Comparison of ENCODE assay signal across 18 mouse cellular contexts in the genomic region with DNA sequence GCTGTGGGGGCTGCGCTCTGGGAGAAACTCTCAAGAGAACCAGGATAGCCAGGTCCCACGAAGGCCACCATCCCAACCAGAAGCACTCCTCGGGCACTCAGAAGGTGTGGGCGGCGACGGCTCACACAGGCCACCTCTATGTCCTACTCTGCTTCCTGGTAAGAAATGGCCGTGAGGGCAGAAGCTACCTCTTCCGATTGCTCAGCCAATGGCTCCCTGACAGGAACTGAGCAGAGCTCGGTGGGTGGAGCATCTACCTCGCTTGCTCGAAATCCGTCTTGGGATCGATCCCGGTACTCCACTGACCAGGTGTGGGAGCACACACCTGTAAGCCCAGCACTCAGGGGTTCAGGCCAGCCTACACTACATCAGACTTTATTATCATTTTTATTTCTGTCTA.
DNase-seq lines count a peak whose midpoint lies in the region; ATAC-seq and TF ChIP-seq lines count a peak whose summit lies in the region.
"Had no signal": no experiment of that assay in that cellular context is flagged by ENCODE, and none has a peak within 500 bp of the region (broad histone marks: within the 10 kb centered on the region; RNA-seq: fewer than 3 reads in every experiment).

No protein-coding gene starts in this region.

- 71% methylated on average over 14 of the region's 14 CpGs for WGBS in liver, embryonic 12.5 days (ENCODE audit: insufficient replicate concordance)
- 77% methylated on average over 14 of the region's 14 CpGs for WGBS in liver, embryonic 11.5 days
- WGBS in embryonic facial prominence, embryonic 10.5 days = 82% methylated on average over 14 of the region's 14 CpGs

- ATAC-seq in liver, embryonic 12.5 days = peak; percentile 38; the same call in 1 of the 2 replicates
- no peak; the same call in 1 of the 2 replicates for ATAC-seq in liver, embryonic 11.5 days (replicated peaks; ENCODE audit: low FRiP score)
- ATAC-seq: forebrain, embryonic 16.5 days; hindbrain, postnatal 0 days had no signal

- H3K4me1 ChIP-seq in liver, embryonic 12.5 days = peaks cover 12% of the 10 kb centered on the region; the same call in 1 of the 2 replicates
- H3K4me1 ChIP-seq in liver, embryonic 11.5 days (replicated peaks; ENCODE audit: control insufficient read depth, insufficient read depth, low read length) = peaks cover 2% of the 10 kb centered on the region
- no peaks in the 10 kb centered on the region for H3K4me1 ChIP-seq in ES-Bruce4 (ENCODE audit: control insufficient read depth, insufficient read depth, low read length)
- H3K4me1 ChIP-seq in embryonic facial prominence, embryonic 10.5 days = peaks cover 23% of the 10 kb centered on the region
- H3K4me1 ChIP-seq: embryonic facial prominence, embryonic 13.5 days; forebrain, embryonic 12.5 days; heart, embryonic 12.5 days; hindbrain, embryonic 12.5 days had no signal

- no peak for TF ChIP-seq EP300 in ES-Bruce4 (IDR thresholded peaks at IDR 0.05; ENCODE audit: insufficient read depth, low read depth, low read length)

- H3K4me3 ChIP-seq in liver, embryonic 12.5 days = peak overlapping the region; percentile 8; the same call in 1 of the 2 replicates
- H3K4me3 ChIP-seq in liver, embryonic 11.5 days (ENCODE audit: low read depth, low read length) = no peak overlapping the region
- H3K4me3 ChIP-seq in ES-Bruce4 (ENCODE audit: low read depth, low read length) = peak overlapping the region; percentile 78
- H3K4me3 ChIP-seq in embryonic facial prominence, embryonic 10.5 days = no peak overlapping the region
- H3K4me3 ChIP-seq: embryonic facial prominence, embryonic 13.5 days; forebrain, embryonic 12.5 days; heart, adult 2 months; heart, embryonic 12.5 days; hindbrain, embryonic 12.5 days had no signal

- TF ChIP-seq CTCF in ES-Bruce4 (IDR thresholded peaks at IDR 0.05; ENCODE audit: low read depth, low read length) = no peak

- H3K9me3 ChIP-seq in liver, embryonic 12.5 days (replicated peaks) = no peaks in the 10 kb centered on the region
- H3K9me3 ChIP-seq in liver, embryonic 11.5 days (ENCODE audit: control insufficient read depth, low read length) = no peaks in the 10 kb centered on the region
- no peaks in the 10 kb centered on the region for H3K9me3 ChIP-seq in ES-Bruce4 (replicated peaks; ENCODE audit: control insufficient read depth, insufficient read depth, low read length, poor library complexity, severe bottlenecking)
- H3K9me3 ChIP-seq in embryonic facial prominence, embryonic 10.5 days = no peaks in the 10 kb centered on the region; the same call in 1 of the 2 replicates
- H3K9me3 ChIP-seq: embryonic facial prominence, embryonic 13.5 days; forebrain, embryonic 12.5 days had no signal

- H3K9ac ChIP-seq in liver, embryonic 12.5 days = no peak overlapping the region
- no peak overlapping the region for H3K9ac ChIP-seq in liver, embryonic 11.5 days (ENCODE audit: low read depth, low read length)
- peak overlapping the region; percentile 55 for H3K9ac ChIP-seq in ES-Bruce4 (ENCODE audit: low read depth, poor library complexity, severe bottlenecking)
- H3K9ac ChIP-seq: embryonic facial prominence, embryonic 13.5 days; forebrain, embryonic 12.5 days; heart, embryonic 12.5 days; hindbrain, embryonic 12.5 days had no signal

- TF ChIP-seq POLR2A in ES-Bruce4 (IDR thresholded peaks at IDR 0.05; ENCODE audit: insufficient read depth, low read length) = peak; percentile 9

- H3K27me3 ChIP-seq in liver, embryonic 12.5 days (replicated peaks) = no peaks in the 10 kb centered on the region
- no peaks in the 10 kb centered on the region for H3K27me3 ChIP-seq in liver, embryonic 11.5 days (replicated peaks; ENCODE audit: control insufficient read depth, insufficient read depth, low read length)
- no peaks in the 10 kb centered on the region for H3K27me3 ChIP-seq in ES-Bruce4 (ENCODE audit: control insufficient read depth, insufficient read depth, low read length, poor library complexity, severe bottlenecking)
- H3K27me3 ChIP-seq in embryonic facial prominence, embryonic 10.5 days (replicated peaks; ENCODE audit: low read depth, poor library complexity, severe bottlenecking) = peaks cover 7% of the 10 kb centered on the region
- H3K27me3 ChIP-seq: embryonic facial prominence, embryonic 13.5 days; forebrain, embryonic 12.5 days; hindbrain, embryonic 12.5 days had no signal

- no peaks in the 10 kb centered on the region for H3K36me3 ChIP-seq in liver, embryonic 12.5 days
- H3K36me3 ChIP-seq in liver, embryonic 11.5 days (ENCODE audit: control insufficient read depth, insufficient read depth, low read length) = 0 out of 2 replicates have a peak, but pooled peaks cover 2% of the 10 kb centered on the region
- no peaks in the 10 kb centered on the region for H3K36me3 ChIP-seq in ES-Bruce4 (ENCODE audit: control insufficient read depth, insufficient read depth, low read length, poor library complexity, severe bottlenecking)
- peaks cover 29% of the 10 kb centered on the region for H3K36me3 ChIP-seq in embryonic facial prominence, embryonic 10.5 days (replicated peaks)

- DNase-seq in liver, embryonic 11.5 days (ENCODE audit: low spot score) = no peak
- no peak for DNase-seq in embryonic facial prominence, embryonic 10.5 days (ENCODE audit: low spot score)
- no peak for DNase-seq in kidney, adult 9 months
- DNase-seq in left cerebral cortex, adult 9 months (ENCODE audit: low spot score in 2 of 2) = no peak
- no peak for DNase-seq in frontal cortex, postnatal 14 days (ENCODE audit: low spot score in 2 of 2)
- DNase-seq: adrenal gland, adult 8-10 months; adrenal gland, postnatal 36 days; cerebellum, adult 8-10 months; gastrocnemius, postnatal 14 days; heart, adult 2 months had no signal

- no peak overlapping the region for H3K27ac ChIP-seq in liver, embryonic 12.5 days
- H3K27ac ChIP-seq in liver, embryonic 11.5 days (ENCODE audit: low read depth, low read length) = no peak overlapping the region
- H3K27ac ChIP-seq in ES-Bruce4 (ENCODE audit: insufficient read depth, low read length) = peak overlapping the region; percentile 59
- H3K27ac ChIP-seq in embryonic facial prominence, embryonic 10.5 days (replicated peaks) = peak overlapping the region; percentile 45; the same call in 1 of the 2 replicates
- H3K27ac ChIP-seq: embryonic facial prominence, embryonic 13.5 days; forebrain, embryonic 12.5 days; heart, adult 2 months; hindbrain, embryonic 12.5 days; hindbrain, postnatal 0 days had no signal

- peak overlapping the region; percentile 26 for H3K4me2 ChIP-seq in liver, embryonic 12.5 days
- H3K4me2 ChIP-seq in liver, embryonic 11.5 days = no peak overlapping the region
- H3K4me2 ChIP-seq: embryonic facial prominence, embryonic 13.5 days; forebrain, embryonic 12.5 days; heart, embryonic 12.5 days; hindbrain, embryonic 12.5 days had no signal

Comparison
In these comparisons a context has a peak if more than half of its experiments do, and no peak if none do; other contexts are left out.
1. H3K4me3 ChIP-seq: peak in liver, embryonic 12.5 days (single experiment) and ES-Bruce4 (single experiment); none in liver, embryonic 11.5 days (single experiment) and embryonic facial prominence, embryonic 10.5 days (single experiment).
2. H3K27ac ChIP-seq: peak in ES-Bruce4 (single experiment) and embryonic facial prominence, embryonic 10.5 days (single experiment); none in liver, embryonic 12.5 days (single experiment) and liver, embryonic 11.5 days (single experiment).